Mouse (Mus musculus) embryonic fibroblast, embryonic 13.5 days (primary cell): Measurements from ENCODE around the gene Tomm40.

Experiments
- CTCF ChIP-seq: IDR thresholded peaks from 2 replicates; pipeline ENCODE4 v1.5.1; 2011; ENCODE audit warnings: mild to moderate bottlenecking, control low read depth, low read length, moderate library complexity, borderline replicate concordance; ENCODE audit not compliant: insufficient read depth
- POLR2A ChIP-seq: IDR thresholded peaks from 2 replicates; pipeline ENCODE4 v1.6.1; 2011; ENCODE audit warnings: low read depth, mild to moderate bottlenecking, control low read depth, low read length, moderate library complexity

- TF ChIP-seq CTCF = no peak
- TF ChIP-seq POLR2A = no peak
These were observed 48.7 kb upstream of the Tomm40 start for GRCm38 (mm10) chr7:19763829-19764477.
